Mouse (Mus musculus): Measurements from ENCODE around the gene Atp5f1. TPM values are rescaled to one million over a fixed set of nuclear protein-coding genes. Genes with fewer than 3 reads are reported as not detected.
A peak's percentile ranks its signal among the peaks of the same experiment; 100 is the strongest.

The Atp5f1 gene
- polyA plus RNA-seq, 1 experiment from 2014 or later, result 352 TPM

DNA sequence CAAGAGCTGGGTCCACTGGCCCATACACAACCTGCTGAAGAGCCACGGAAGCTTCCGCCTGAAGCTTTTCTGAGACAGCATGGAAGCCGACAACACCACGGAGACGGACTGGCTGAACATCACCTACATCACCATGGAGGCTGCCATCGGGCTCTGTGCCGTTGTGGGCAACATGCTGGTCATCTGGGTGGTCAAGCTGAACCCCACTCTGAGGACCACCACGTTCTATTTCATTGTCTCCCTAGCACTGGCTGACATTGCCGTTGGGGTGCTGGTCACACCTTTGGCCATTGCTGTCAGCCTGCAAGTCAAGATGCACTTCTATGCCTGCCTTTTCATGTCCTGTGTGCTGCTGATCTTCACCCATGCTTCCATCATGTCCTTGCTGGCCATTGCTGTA lies 55.2 kb downstream of the Atp5f1 start:
- no peaks in the 10 kb centered on the region for H3K27me3 ChIP-seq (replicated peaks; ENCODE audit: insufficient read depth, low read length)
- H3K4me1 ChIP-seq (ENCODE audit: insufficient read depth, low read depth, low read length), result no peaks in the 10 kb centered on the region
- TF ChIP-seq EP300 (IDR thresholded peaks at IDR 0.05), result no peak
- TF ChIP-seq CTCF (IDR thresholded peaks at IDR 0.05), result no peak
- H3K4me2 ChIP-seq (replicated peaks; ENCODE audit: low read depth, low read length), result no peak overlapping the region
- no peak overlapping the region for H3K4me3 ChIP-seq (ENCODE audit: low read depth, low read length)
- no peak for DNase-seq (ENCODE audit: low spot score)
- H3K36me3 ChIP-seq (ENCODE audit: insufficient read depth, low read length), result no peaks in the 10 kb centered on the region
- H3K9ac ChIP-seq (replicated peaks; ENCODE audit: low read depth), result no peak overlapping the region
- no peak for ATAC-seq
- WGBS, result 91% methylated on average over 9 of the region's 9 CpGs
- no peak overlapping the region for H3K27ac ChIP-seq (ENCODE audit: low read length)
- H3K9me3 ChIP-seq (ENCODE audit: low read length), result no peaks in the 10 kb centered on the region

DNA sequence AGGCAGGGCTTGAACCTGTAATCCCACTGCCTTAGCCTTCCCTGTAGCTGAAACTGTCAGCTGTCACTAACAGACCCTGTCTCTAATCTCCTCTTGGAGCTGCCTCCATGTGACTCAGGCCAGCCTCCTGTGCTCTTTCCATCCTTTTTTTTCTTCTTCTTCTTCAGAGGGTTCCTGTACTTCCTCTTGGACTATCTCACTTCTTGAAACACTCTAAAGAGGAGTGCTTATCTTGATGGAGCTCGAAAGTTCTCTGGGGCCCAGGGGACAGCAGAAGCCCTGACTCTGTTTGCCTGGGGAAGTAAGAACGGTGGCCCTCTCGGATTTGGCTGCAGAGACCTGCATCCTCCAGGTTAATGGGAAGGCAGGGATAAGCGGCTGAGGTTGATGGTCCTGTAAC lies 55.7 kb downstream of the Atp5f1 start:
- ATAC-seq, result no peak

DNA sequence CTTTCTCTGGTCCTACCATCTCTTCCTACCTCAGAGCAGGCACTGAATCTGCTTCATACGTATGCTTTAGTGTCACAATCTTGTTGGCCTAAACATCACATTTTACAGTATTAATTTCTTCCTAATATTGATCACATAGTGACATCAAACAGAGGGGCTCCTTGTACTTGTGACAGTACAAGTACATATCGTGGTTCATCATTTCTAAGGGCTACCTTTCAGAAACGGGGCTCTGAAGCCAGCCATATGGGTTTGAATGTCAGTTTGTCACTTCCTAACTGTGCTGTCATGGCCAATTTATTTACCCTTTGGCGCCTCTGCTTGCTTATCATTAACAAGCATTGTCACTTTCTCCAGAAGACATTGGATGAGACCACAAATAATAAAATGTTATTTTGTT lies 58.4 kb downstream of the Atp5f1 start:
- H3K27ac ChIP-seq (ENCODE audit: low read length), result no peak overlapping the region
- H3K27me3 ChIP-seq (replicated peaks; ENCODE audit: insufficient read depth, low read length), result no peaks in the 10 kb centered on the region
- H3K36me3 ChIP-seq (ENCODE audit: insufficient read depth, low read length), result no peaks in the 10 kb centered on the region
- no peak overlapping the region for H3K4me3 ChIP-seq (ENCODE audit: low read depth, low read length)
- H3K4me2 ChIP-seq (replicated peaks; ENCODE audit: low read depth, low read length), result no peak overlapping the region
- WGBS, result 74% methylated on average over 4 of the region's 4 CpGs
- DNase-seq (ENCODE audit: low spot score) (no peak), ATAC-seq (no peak)
- no peak overlapping the region for H3K9ac ChIP-seq (replicated peaks; ENCODE audit: low read depth)
- H3K4me1 ChIP-seq (ENCODE audit: insufficient read depth, low read depth, low read length), result no peaks in the 10 kb centered on the region
- TF ChIP-seq EP300 (IDR thresholded peaks at IDR 0.05) (no peak), CTCF (IDR thresholded peaks at IDR 0.05) (no peak)
- H3K9me3 ChIP-seq (ENCODE audit: low read length), result no peaks in the 10 kb centered on the region

More for the DNA sequence above, 55.7 kb downstream of the Atp5f1 start:
- H3K36me3 ChIP-seq (ENCODE audit: insufficient read depth, low read length), result no peaks in the 10 kb centered on the region
- no peak overlapping the region for H3K9ac ChIP-seq (replicated peaks; ENCODE audit: low read depth)
- WGBS, result 36% methylated on average over 4 of the region's 4 CpGs
- H3K27ac ChIP-seq (ENCODE audit: low read length), result no peak overlapping the region
- no peak overlapping the region for H3K4me2 ChIP-seq (replicated peaks; ENCODE audit: low read depth, low read length)
- H3K4me3 ChIP-seq (ENCODE audit: low read depth, low read length), result no peak overlapping the region
- TF ChIP-seq EP300 (IDR thresholded peaks at IDR 0.05), result no peak
- no peak for TF ChIP-seq CTCF (IDR thresholded peaks at IDR 0.05)
- no peaks in the 10 kb centered on the region for H3K9me3 ChIP-seq (ENCODE audit: low read length)
- no peaks in the 10 kb centered on the region for H3K27me3 ChIP-seq (replicated peaks; ENCODE audit: insufficient read depth, low read length)
- H3K4me1 ChIP-seq (ENCODE audit: insufficient read depth, low read depth, low read length), result no peaks in the 10 kb centered on the region
- DNase-seq (ENCODE audit: low spot score), result no peak

DNA sequence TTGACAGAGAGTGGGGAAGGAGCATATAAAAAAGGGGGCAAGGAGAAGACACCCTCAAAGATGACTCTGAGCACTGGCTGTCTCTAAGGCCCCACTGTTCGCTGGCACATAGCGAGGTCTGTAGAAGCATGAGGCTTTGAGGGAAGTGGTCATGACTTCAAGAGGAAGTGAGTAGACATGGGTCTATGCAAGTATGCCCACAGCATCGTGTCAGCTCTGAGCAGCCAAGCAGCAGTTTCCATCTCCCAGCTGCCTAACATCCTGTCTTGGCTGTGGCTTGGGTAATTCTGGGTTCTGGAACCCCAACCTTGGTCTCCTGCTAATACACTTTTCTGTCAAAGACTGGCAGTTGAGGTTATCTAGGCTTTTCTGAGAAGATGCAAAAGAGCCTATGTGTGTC lies 59.2 kb downstream of the Atp5f1 start:
- TF ChIP-seq EP300 (IDR thresholded peaks at IDR 0.05), result no peak
- TF ChIP-seq CTCF (IDR thresholded peaks at IDR 0.05), result no peak
- DNase-seq (ENCODE audit: low spot score), result no peak
- no peaks in the 10 kb centered on the region for H3K4me1 ChIP-seq (ENCODE audit: insufficient read depth, low read depth, low read length)
- no peak overlapping the region for H3K9ac ChIP-seq (replicated peaks; ENCODE audit: low read depth)
- no peaks in the 10 kb centered on the region for H3K9me3 ChIP-seq (ENCODE audit: low read length)
- no peaks in the 10 kb centered on the region for H3K27me3 ChIP-seq (replicated peaks; ENCODE audit: insufficient read depth, low read length)
- no peak overlapping the region for H3K4me2 ChIP-seq (replicated peaks; ENCODE audit: low read depth, low read length)
- no peaks in the 10 kb centered on the region for H3K36me3 ChIP-seq (ENCODE audit: insufficient read depth, low read length)
- no peak overlapping the region for H3K27ac ChIP-seq (ENCODE audit: low read length)
- no peak overlapping the region for H3K4me3 ChIP-seq (ENCODE audit: low read depth, low read length)
- 78% methylated on average over 3 of the region's 3 CpGs for WGBS
- ATAC-seq, result no peak

DNA sequence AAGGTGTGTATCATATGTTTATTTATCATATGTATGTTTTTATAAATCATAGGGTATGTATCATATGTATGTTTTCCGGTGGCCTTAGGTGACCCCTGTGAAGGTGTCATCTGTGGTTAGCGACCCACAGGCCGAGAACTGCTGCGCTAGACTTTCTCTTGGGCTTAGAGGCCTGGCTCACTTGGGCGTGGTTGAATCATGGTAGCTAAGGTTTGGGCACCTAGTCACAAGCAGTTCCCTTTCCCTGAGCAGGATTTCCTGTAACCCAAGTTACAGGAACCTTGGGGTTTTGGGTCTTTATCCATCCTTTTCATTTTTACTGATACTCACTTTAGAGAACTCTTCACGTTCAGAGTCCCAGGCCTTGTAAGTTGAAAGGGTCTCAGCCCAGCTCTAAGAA lies 59.6 kb downstream of the Atp5f1 start:
- DNase-seq (ENCODE audit: low spot score) (no peak), ATAC-seq (no peak)
- H3K9ac ChIP-seq (replicated peaks; ENCODE audit: low read depth), result no peak overlapping the region
- no peaks in the 10 kb centered on the region for H3K36me3 ChIP-seq (ENCODE audit: insufficient read depth, low read length)
- WGBS, result 78% methylated on average over 6 of the region's 6 CpGs
- no peaks in the 10 kb centered on the region for H3K4me1 ChIP-seq (ENCODE audit: insufficient read depth, low read depth, low read length)
- no peak overlapping the region for H3K4me2 ChIP-seq (replicated peaks; ENCODE audit: low read depth, low read length)
- no peak overlapping the region for H3K4me3 ChIP-seq (ENCODE audit: low read depth, low read length)
- no peak overlapping the region for H3K27ac ChIP-seq (ENCODE audit: low read length)
- H3K9me3 ChIP-seq (ENCODE audit: low read length), result no peaks in the 10 kb centered on the region
- TF ChIP-seq EP300 (IDR thresholded peaks at IDR 0.05), result no peak
- TF ChIP-seq CTCF (IDR thresholded peaks at IDR 0.05), result no peak
- H3K27me3 ChIP-seq (replicated peaks; ENCODE audit: insufficient read depth, low read length), result no peaks in the 10 kb centered on the region

DNA sequence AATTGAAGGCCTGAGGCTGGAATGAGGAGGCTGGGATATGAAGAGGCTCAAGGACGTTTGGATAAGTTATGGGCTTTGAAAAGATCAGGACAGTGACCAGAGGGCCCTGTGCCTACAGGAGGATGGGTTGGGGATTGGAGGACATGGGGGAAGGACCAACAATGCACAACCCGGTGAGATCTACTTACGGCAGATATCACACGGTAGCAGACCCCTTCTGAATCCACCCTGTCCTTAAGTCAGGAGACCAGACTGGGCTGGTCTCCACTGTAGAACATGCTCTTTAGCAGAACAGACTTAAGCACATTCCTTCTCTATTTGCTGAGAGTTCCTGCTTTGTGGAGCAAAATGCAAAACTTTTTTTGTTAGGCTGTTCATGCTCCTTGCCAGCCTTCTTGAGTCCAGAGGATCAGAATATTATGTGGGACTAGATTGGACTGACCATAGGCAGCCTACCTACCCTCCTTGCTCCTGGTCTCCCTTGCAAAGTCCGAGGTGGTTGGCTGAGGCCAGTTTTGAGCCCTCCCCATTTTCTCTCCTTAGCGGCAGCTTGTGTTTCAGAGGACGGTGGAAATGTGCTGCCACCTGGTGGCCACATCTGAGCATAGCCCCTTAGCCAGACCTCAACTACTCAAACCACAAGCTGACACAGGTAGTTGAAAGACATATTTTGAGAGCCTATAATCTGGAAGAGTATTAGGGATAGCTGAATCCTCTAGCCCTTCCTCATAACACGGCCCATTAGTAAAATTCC lies 60.3 kb downstream of the Atp5f1 start:
- 26% methylated on average over 8 of the region's 8 CpGs for WGBS
- ATAC-seq (peak; percentile 59), DNase-seq (ENCODE audit: low spot score) (peak; percentile 90)
- no peaks in the 10 kb centered on the region for H3K27me3 ChIP-seq (replicated peaks; ENCODE audit: insufficient read depth, low read length)
- no peaks in the 10 kb centered on the region for H3K36me3 ChIP-seq (ENCODE audit: insufficient read depth, low read length)
- H3K4me2 ChIP-seq (replicated peaks; ENCODE audit: low read depth, low read length), result no peak overlapping the region
- H3K4me3 ChIP-seq (ENCODE audit: low read depth, low read length), result no peak overlapping the region
- H3K4me1 ChIP-seq (ENCODE audit: insufficient read depth, low read depth, low read length), result peaks cover 5% of the 10 kb centered on the region; the same call in 1 of the 2 replicates
- H3K9me3 ChIP-seq (ENCODE audit: low read length), result no peaks in the 10 kb centered on the region
- TF ChIP-seq EP300 (IDR thresholded peaks at IDR 0.05) (peak; percentile 15; the same call in 1 of the 2 replicates), CTCF (IDR thresholded peaks at IDR 0.05) (peak; percentile 95)
- no peak overlapping the region for H3K27ac ChIP-seq (ENCODE audit: low read length)
- no peak overlapping the region for H3K9ac ChIP-seq (replicated peaks; ENCODE audit: low read depth)

Measured in lung, postnatal 0 days (tissue).